Mouse (Mus musculus) MEL (cell line): Measurements from ENCODE around the gene 1700029H14Rik. TPM values are rescaled to one million over a fixed set of nuclear protein-coding genes. Genes with fewer than 3 reads are reported as not detected.

Source experiments
- DNase-seq: peaks from one replicate; pipeline ENCODE4 v3.0.0; 2011; ENCODE audit warnings: low read depth, low spot score
- H3K27ac ChIP-seq: 2 replicates; pipeline ENCODE4 v1.5.1; 2012; ENCODE audit warnings: low read depth, mild to moderate bottlenecking, control low read depth, low read length, moderate library complexity; ENCODE audit not compliant: control insufficient read depth
- H3K27me3 ChIP-seq, 2 experiments: fragments of 150-350 bp in 1 of 2; sonication (generic) in 1 of 2; 2 replicates each; pipeline ENCODE4 v1.6.1; 2012; ENCODE audit warnings: low read length in 2 of 2, mild to moderate bottlenecking in 2 of 2, improper control_type of control experiment in 1 of 2, moderate library complexity in 1 of 2; ENCODE audit not compliant: insufficient read depth in 2 of 2, control insufficient read depth in 1 of 2
- H3K36me3 ChIP-seq, 2 experiments: 2 replicates each; pipeline ENCODE4 v1.6.1; 2012 to 2014; ENCODE audit warnings: low read length in 2 of 2, improper control_type of control experiment in 1 of 2, inconsistent platforms in 1 of 2, mild to moderate bottlenecking in 1 of 2; ENCODE audit not compliant: insufficient read depth in 2 of 2, control insufficient read depth in 1 of 2
- H3K4me1 ChIP-seq, 2 experiments: fragments of 150-350 bp in 1 of 2; sonication (generic) in 1 of 2; 2 replicates each; pipeline ENCODE4 v1.6.1; 2012; ENCODE audit warnings: low read length in 2 of 2, improper control_type of control experiment in 1 of 2, mild to moderate bottlenecking in 1 of 2; ENCODE audit not compliant: insufficient read depth in 2 of 2, control insufficient read depth in 1 of 2
- H3K4me3 ChIP-seq, 2 experiments: fragments of 150-350 bp in 1 of 2; sonication (generic) in 1 of 2; 2 replicates each; pipeline ENCODE4 v1.5.1; 2012; ENCODE audit warnings: low read depth in 2 of 2, low read length in 2 of 2, mild to moderate bottlenecking in 2 of 2, moderate library complexity in 2 of 2, control low read depth in 1 of 2, improper control_type of control experiment in 1 of 2; ENCODE audit not compliant: control insufficient read depth in 1 of 2, insufficient read depth in 1 of 2
- H3K79me2 ChIP-seq: 2 replicates; pipeline ENCODE4 v1.6.1; 2012; ENCODE audit warnings: mild to moderate bottlenecking, low read length, moderate library complexity; ENCODE audit not compliant: control insufficient read depth, poor library complexity, insufficient read depth
- H3K9ac ChIP-seq: 2 replicates; pipeline ENCODE4 v1.6.1; 2012; ENCODE audit warnings: low read depth, mild to moderate bottlenecking, control low read depth, low read length, moderate library complexity; ENCODE audit not compliant: control insufficient read depth, poor library complexity, severe bottlenecking
- H3K9me3 ChIP-seq: fragments of 150-350 bp; sonication (generic); replicated peaks from 2 replicates; pipeline ENCODE4 v1.6.1; 2012; ENCODE audit warnings: mild to moderate bottlenecking, low read length, improper control_type of control experiment, moderate library complexity; ENCODE audit not compliant: insufficient read depth
- CHD2 ChIP-seq: IDR thresholded peaks from 2 replicates; pipeline ENCODE4 v1.6.1; 2011; ENCODE audit warnings: low read length, improper control_type of control experiment
- E2F4 ChIP-seq: IDR thresholded peaks from 2 replicates; pipeline ENCODE4 v1.6.1; 2011; ENCODE audit warnings: low read depth, low read length, improper control_type of control experiment, borderline replicate concordance
- EP300 ChIP-seq, 2 experiments: IDR thresholded peaks; 2 replicates each; pipeline ENCODE4 v1.6.1; 2011; ENCODE audit warnings: improper control_type of control experiment in 2 of 2, low read length in 2 of 2, low read depth in 1 of 2, mild to moderate bottlenecking in 1 of 2
- ETS1 ChIP-seq: IDR thresholded peaks from 2 replicates; pipeline ENCODE4 v1.6.1; 2012; ENCODE audit warnings: low read depth, mild to moderate bottlenecking, inconsistent platforms, low read length, improper control_type of control experiment, moderate library complexity
- GATA1 ChIP-seq: IDR thresholded peaks from 2 replicates; pipeline ENCODE4 v1.6.1; 2011; ENCODE audit warnings: low read depth, low read length, improper control_type of control experiment
- MAFK ChIP-seq: IDR thresholded peaks from 2 replicates; pipeline ENCODE4 v1.6.1; 2011; ENCODE audit warnings: low read depth, mild to moderate bottlenecking, low read length, improper control_type of control experiment, borderline replicate concordance
- MAZ ChIP-seq: IDR thresholded peaks from 2 replicates; pipeline ENCODE4 v1.6.1; 2012; ENCODE audit warnings: low read depth, mild to moderate bottlenecking, inconsistent platforms, low read length, improper control_type of control experiment
- NELFE ChIP-seq: IDR thresholded peaks from 2 replicates; pipeline ENCODE4 v1.6.1; 2011; ENCODE audit warnings: low read depth, low read length, improper control_type of control experiment
- NRF1 ChIP-seq: IDR thresholded peaks from 2 replicates; pipeline ENCODE4 v1.6.1; 2014; ENCODE audit warnings: low read depth, mild to moderate bottlenecking, inconsistent platforms, low read length, improper control_type of control experiment, moderate library complexity; ENCODE audit not compliant: poor library complexity, insufficient read depth, severe bottlenecking
- POLR2AphosphoS2 ChIP-seq: IDR thresholded peaks from 2 replicates; pipeline ENCODE4 v1.6.1; 2011; ENCODE audit warnings: low read length, improper control_type of control experiment
- POLR2AphosphoS5 ChIP-seq: IDR thresholded peaks from 2 replicates; pipeline ENCODE4 v1.6.1; 2012; ENCODE audit warnings: low read depth, borderline replicate concordance, mild to moderate bottlenecking, inconsistent platforms, low read length, moderate library complexity, mixed read lengths
- RCOR1 ChIP-seq: IDR thresholded peaks from 2 replicates; pipeline ENCODE4 v1.6.1; 2012; ENCODE audit warnings: low read depth, mild to moderate bottlenecking, inconsistent platforms, low read length, improper control_type of control experiment
- SIN3A ChIP-seq: IDR thresholded peaks from 2 replicates; pipeline ENCODE4 v1.6.1; 2012; ENCODE audit warnings: low read length, improper control_type of control experiment, inconsistent platforms
- TAL1 ChIP-seq: IDR thresholded peaks from 2 replicates; pipeline ENCODE4 v1.6.1; 2012; ENCODE audit warnings: mild to moderate bottlenecking, inconsistent platforms, low read length, moderate library complexity, mixed read lengths
- TBP ChIP-seq: IDR thresholded peaks from 2 replicates; pipeline ENCODE4 v1.8.0; 2011; ENCODE audit warnings: low read depth, low read length, improper control_type of control experiment
- UBTF ChIP-seq: IDR thresholded peaks from 2 replicates; pipeline ENCODE4 v1.6.1; 2012; ENCODE audit warnings: low read depth, mild to moderate bottlenecking, inconsistent platforms, low read length, improper control_type of control experiment, moderate library complexity, borderline replicate concordance; ENCODE audit not compliant: insufficient read depth
- USF1 ChIP-seq: IDR thresholded peaks from 2 replicates; pipeline ENCODE4 v1.6.1; 2014; ENCODE audit warnings: low read depth, mild to moderate bottlenecking, inconsistent platforms, low read length, improper control_type of control experiment, moderate library complexity
- USF2 ChIP-seq, 2 experiments: IDR thresholded peaks; 2 replicates each; pipeline ENCODE4 v1.6.1; 2011 to 2012; ENCODE audit warnings: improper control_type of control experiment in 2 of 2, low read length in 2 of 2, borderline replicate concordance in 1 of 2, inconsistent platforms in 1 of 2, low read depth in 1 of 2, mild to moderate bottlenecking in 1 of 2; ENCODE audit not compliant: insufficient read depth in 1 of 2
- ZNF384 ChIP-seq: IDR thresholded peaks from 2 replicates; pipeline ENCODE4 v1.6.1; 2012; ENCODE audit warnings: low read depth, mild to moderate bottlenecking, inconsistent platforms, low read length, improper control_type of control experiment
- polyA plus RNA-seq, 2 experiments: library from polyadenylated mRNA; stranded (reverse) in 1 of 2; unstranded in 1 of 2; fragments of >175 nt in 1 of 2; fragments of >200 nt in 1 of 2; gene quantifications; 2 replicates each; pipeline versions ENCODE4 v1.2.1 to v1.2.4; 2012; ENCODE audit warnings: low replicate concordance in 2 of 2, low read depth in 1 of 2; ENCODE audit not compliant: insufficient read length in 2 of 2, insufficient read depth in 1 of 2, missing spikeins in 1 of 2
- total RNA-seq: library from RNA; depleted of rRNA; stranded (reverse); fragments of 300-350 nt; gene quantifications from 2 replicates; pipeline ENCODE4 v1.2.3, GENCODE M21; 2012

The 1700029H14Rik gene
- total and polyA plus RNA-seq, 3 experiments = 0.06 TPM; not detected in 2

- 0 out of 2 replicates have a peak, but pooled peaks have one; percentile 15 for TF ChIP-seq CHD2
- TF ChIP-seq TBP = peak; percentile 87
- TF ChIP-seq USF1 = peak; percentile 91
- TF ChIP-seq MAFK = 0 out of 2 replicates have a peak, but pooled peaks have one; percentile 40
- TF ChIP-seq POLR2AphosphoS2 = no peak
- TF ChIP-seq GATA1 = peak; percentile 97
Measured at GRCm38 (mm10) chr8:13530941-13531340, 31.3 kb downstream of the 1700029H14Rik start (continued).

GRCm38 (mm10) chr8:13530401-13530800 is 31.9 kb downstream of the 1700029H14Rik start:
- TF ChIP-seq NELFE (no peak), NRF1 (no peak), EP300 (IDR thresholded peaks at IDR 0.05; ENCODE audit: low read depth in 1 of 2, low read length in 2 of 2) (no peak)
- TF ChIP-seq, all 39 proteins: peak for 0
- H3K27ac ChIP-seq = peak overlapping the region; percentile 36
- no peak for DNase-seq

GRCm38 (mm10) chr8:13529891-13530316 is 32.4 kb downstream of the 1700029H14Rik start:
- H3K4me1 ChIP-seq = peaks cover 9 to 26% of the 10 kb centered on the region in 2 experiments
- H3K36me3 ChIP-seq = peaks cover 0 to 14% of the 10 kb centered on the region in 2 experiments; a peak in 2 of 4 replicates
- H3K27me3 ChIP-seq = no peaks in the 10 kb centered on the region
- H3K27ac ChIP-seq = no peak overlapping the region
- no peaks in the 10 kb centered on the region for H3K79me2 ChIP-seq
- no peaks in the 10 kb centered on the region for H3K9me3 ChIP-seq
- no peak overlapping the region for H3K4me3 ChIP-seq
- no peak overlapping the region for H3K9ac ChIP-seq
- peak; percentile 37 for DNase-seq
- TF ChIP-seq MAFK (no peak), UBTF (no peak), E2F4 (no peak), SIN3A (no peak), POLR2AphosphoS5 (no peak), RCOR1 (no peak), USF2 (IDR thresholded peaks at IDR 0.05; ENCODE audit: borderline replicate concordance in 1 of 2, insufficient read depth in 1 of 2, low read depth in 1 of 2, low read length in 2 of 2) (no peak), MAZ (no peak), ZNF384 (no peak), ETS1 (no peak), TAL1 (no peak), GATA1 (no peak)

More at GRCm38 (mm10) chr8:13530401-13530800, 31.9 kb downstream of the 1700029H14Rik start:
- Histone ChIP-seq H3K36me3 (peaks cover 0 to 14% of the 10 kb centered on the region in 2 experiments; a peak in 2 of 4 replicates), H3K4me3 (no peak overlapping the region), H3K9ac (no peak overlapping the region), H3K4me1 (peaks cover 9 to 26% of the 10 kb centered on the region in 2 experiments), H3K9me3 (no peaks in the 10 kb centered on the region), H3K27me3 (no peaks in the 10 kb centered on the region), H3K79me2 (no peaks in the 10 kb centered on the region)
